Mouse (Mus musculus) frontal cortex, postnatal 25 days (tissue): ENCODE results near the gene Elmsan1.

Source experiments
- DNase-seq, 2 experiments: peaks; one replicate each; pipeline ENCODE4 v3.0.0; 2022; ENCODE audit warnings: low spot score in 2 of 2

Elmsan1 gene

DNA sequence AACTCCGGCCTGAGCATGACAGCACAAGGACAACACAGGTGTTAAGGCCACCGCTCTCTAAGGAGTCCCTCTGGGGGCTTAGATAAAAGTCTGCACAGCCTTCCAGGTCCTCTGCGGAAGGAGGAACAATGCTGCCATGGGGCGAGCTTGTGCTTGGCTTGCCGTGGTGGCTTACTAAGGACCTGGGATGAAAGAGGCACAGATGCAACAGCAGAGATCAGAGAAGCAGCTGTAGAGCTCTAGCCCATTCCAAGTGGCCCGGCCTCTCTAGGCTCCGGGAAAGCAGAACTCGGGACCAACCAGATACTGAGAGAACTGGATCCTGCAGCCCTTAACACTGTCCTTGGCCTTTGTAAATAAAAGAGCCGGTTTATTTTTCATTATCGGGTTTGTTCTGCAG lies 66.8 kb downstream of the Elmsan1 start:
- no peak for DNase-seq

GRCm38 (mm10) chr12:84150976-84151375 lies 67.7 kb downstream of the Elmsan1 start:
- DNase-seq = no peak

DNA sequence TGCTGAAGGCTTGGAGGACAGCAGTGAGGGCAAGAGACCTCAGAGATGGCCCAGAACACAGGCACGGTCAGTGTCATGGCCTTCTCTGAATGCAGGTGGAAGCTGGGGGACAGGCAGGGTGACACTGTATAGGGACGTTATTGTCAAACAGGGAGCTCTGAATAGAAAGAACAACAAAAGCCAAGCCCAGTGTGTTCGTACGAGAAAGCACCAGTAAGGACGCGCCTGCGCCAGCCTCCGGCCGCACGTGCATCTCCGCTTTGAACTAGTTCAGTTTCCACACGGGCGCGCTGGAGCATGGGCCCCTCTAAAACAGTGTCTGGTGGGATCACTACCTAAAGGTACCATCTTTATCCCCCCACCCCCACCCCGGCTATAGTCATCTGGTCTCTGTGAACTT lies 68.7 kb downstream of the Elmsan1 start:
- no peak for DNase-seq

DNA sequence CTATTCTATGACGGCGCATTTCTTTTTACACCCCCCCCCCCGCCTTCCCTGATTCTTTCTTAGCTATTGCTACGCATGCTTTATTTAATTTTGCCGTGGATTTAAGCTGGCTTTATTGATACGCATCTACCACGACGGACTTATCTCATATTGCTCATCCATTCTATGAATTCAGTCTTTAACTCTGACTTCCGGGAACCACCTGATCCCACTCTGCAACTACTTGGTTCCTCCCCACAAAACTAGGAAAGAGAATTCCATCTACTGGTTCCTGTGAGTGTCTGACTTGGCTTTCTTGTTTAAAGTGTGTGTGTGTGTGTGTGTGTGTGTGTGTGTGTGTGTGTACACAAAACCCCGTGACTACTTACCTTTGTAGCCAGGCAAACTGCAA lies 70.1 kb downstream of the Elmsan1 start:
- DNase-seq = no peak

GRCm38 (mm10) chr12:84147954-84148621 lies 70.6 kb downstream of the Elmsan1 start, which contains the start of gene Pnma1:
Gene Pnma1, minus strand, starts transcription at chr12:84148489.
- peak; percentile 47 to 77 for DNase-seq

GRCm38 (mm10) chr12:84142281-84143050 lies 76.2 kb downstream of the Elmsan1 start:
- no peak for DNase-seq

- DNase-seq = no peak
Observed at GRCm38 (mm10) chr12:84141271-84141670, 77.4 kb downstream of the Elmsan1 start.

DNA sequence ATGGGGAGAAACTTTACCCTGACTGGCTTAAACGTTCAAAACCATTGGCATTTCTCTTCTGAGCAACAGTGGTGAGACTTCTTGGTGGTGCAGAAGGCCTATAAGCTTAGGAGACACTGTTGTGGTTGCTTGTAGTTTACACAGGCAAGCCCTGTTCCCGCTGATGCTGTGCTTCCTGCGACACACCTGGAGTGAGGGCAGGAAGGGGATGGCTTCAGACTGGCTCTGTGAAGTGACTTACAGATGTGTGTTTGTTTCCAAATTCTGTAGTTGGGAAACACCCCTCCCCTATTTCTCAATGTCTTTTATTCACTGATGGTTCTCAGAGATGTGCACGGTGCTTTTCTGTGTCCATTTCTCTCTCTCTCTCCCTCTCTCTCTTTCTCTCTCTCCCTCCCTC lies 78.5 kb downstream of the Elmsan1 start:
- no peak for DNase-seq

DNA sequence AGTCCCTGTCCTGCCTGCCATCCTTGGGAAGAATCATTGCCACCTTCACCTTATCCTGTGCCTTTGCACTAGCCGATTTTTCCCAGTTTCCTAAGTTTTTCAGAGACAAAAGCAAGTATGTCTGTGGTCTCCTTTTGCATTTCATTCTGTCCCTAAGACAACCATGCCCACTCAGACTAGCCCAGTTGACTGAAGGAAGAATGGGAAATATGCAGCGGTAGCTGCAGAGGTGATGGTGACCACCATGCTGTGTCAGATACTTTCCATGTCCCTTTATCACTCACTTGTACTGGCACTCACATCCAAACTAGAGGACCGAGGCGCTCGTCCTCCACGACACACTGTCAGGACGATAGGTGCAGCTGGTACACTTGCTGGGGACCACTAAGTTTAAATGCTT lies 81.5 kb downstream of the Elmsan1 start:
- DNase-seq = no peak

GRCm38 (mm10) chr12:84132265-84132664 lies 86.4 kb downstream of the Elmsan1 start:
- DNase-seq = no peak

GRCm38 (mm10) chr12:84129931-84130330 lies 88.8 kb downstream of the Elmsan1 start:
- DNase-seq = no peak

GRCm38 (mm10) chr12:84128576-84128975 lies 90.1 kb downstream of the Elmsan1 start:
- no peak for DNase-seq

DNA sequence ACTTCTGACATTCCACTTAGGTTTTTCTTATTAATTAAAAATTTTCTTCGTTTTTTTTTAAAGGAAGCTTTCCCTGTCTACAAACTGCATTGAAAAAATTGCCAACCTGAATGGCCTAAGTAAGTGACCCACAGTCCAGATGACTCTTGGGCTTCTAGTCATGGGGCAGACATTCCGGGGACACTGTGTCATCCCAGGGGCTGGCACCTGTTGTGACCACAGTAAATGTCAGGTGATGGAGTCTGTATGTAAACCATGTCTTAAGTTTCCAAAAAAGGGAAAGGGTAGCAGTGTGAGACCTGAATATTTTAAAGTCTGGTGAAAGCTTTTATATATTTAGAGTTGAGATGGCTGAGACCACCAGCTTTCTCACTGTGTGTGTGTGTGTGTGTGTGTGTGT lies 91.8 kb downstream of the Elmsan1 start:
- no peak for DNase-seq

DNA sequence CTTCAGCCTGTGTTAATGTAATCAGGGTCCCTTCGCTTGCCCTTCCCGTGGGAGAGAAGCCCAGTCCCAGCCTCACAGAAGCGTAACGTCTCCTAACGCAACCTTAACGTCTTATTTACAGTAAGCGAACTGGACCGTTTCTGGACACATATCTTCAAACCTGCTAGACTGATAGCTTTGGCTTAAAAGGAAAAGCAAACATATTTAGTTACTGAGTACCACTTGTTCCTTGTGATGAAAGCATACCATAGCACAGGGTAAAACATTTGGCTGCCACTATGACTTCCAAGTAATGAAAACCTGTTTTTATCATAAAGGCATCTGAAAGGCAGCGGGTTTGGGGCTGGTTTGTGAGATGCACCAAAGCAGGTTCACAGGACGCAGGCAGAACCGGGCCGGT lies 92.8 kb downstream of the Elmsan1 start:
- DNase-seq = no peak

- DNase-seq = no peak
Observed at GRCm38 (mm10) chr12:84119584-84119983, 99.1 kb downstream of the Elmsan1 start.

- peak; percentile 73 to 81 for DNase-seq
Observed at GRCm38 (mm10) chr12:84114153-84114994, 104.3 kb downstream of the Elmsan1 start, which contains the start of gene Dnal1. Gene Dnal1, plus strand, starts transcription at chr12:84114366.

DNA sequence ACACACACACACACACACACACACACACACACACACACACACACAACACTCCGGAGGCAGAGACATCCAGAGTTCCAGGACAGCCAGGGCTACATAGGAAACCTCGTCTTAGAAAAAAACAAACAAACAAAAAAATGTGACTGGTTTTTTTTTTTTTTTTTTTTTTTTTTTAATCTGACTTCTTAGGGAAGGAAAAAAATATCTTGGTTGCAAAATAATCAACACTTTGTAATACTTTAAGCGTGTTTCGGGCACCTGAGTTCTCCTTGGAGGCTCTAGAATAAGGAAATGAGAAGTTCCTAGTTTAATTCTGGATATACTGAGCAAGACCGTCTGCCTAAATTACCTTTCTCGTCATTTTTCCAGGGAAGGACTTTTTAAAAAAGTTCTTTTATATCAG lies 105.0 kb downstream of the Elmsan1 start:
- no peak for DNase-seq

- no peak for DNase-seq
Observed at GRCm38 (mm10) chr12:84110814-84111213, 107.9 kb downstream of the Elmsan1 start.

- no peak for DNase-seq
Observed at GRCm38 (mm10) chr12:84109924-84110323, 108.8 kb downstream of the Elmsan1 start.

GRCm38 (mm10) chr12:84107692-84108091 lies 111.0 kb downstream of the Elmsan1 start:
- no peak for DNase-seq

DNA sequence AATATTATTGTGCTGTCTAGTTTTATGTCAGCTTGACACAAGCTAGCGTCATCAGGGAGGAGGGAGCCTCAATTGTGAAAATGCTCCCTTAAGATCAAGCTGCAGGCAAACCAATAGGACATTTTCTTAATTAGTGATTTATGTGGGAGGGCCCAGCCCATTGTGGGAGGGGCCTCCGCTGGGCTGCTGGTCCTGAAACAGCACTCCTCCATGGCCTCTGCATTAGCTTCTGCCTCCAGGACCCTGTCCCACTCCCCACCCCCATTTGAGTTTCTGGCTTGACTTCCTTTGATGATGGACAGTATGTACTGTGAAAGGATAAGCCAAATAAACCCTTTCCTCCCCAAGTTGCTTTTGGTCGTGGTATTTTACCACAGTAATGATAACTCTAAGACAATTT lies 111.7 kb downstream of the Elmsan1 start:
- DNase-seq = no peak

- no peak for DNase-seq
Observed at GRCm38 (mm10) chr12:84101493-84101845, 117.2 kb downstream of the Elmsan1 start.
